Mouse (Mus musculus) heart, adult 2 months (tissue): ENCODE data around the gene Limk2. TPM values are rescaled to one million over a fixed set of nuclear protein-coding genes. Genes with fewer than 3 reads are reported as not detected.

Experiments
- DNase-seq, 2 experiments: peaks; one replicate each; pipeline ENCODE4 v3.0.0; 2021
- H3K27ac ChIP-seq: fragments of 200-600 bp; 2 replicates; pipeline ENCODE4 v1.8.1; 2022
- H3K27me3 ChIP-seq: fragments of 200-500 bp; 2 replicates; pipeline ENCODE4 v1.6.1; 2012; ENCODE audit warnings: mild to moderate bottlenecking, low read length, inconsistent platforms, mixed read lengths; ENCODE audit not compliant: control insufficient read depth, insufficient read depth
- H3K36me3 ChIP-seq: fragments of 200-500 bp; 2 replicates; pipeline ENCODE4 v1.6.1; 2012; ENCODE audit warnings: low read length, inconsistent platforms; ENCODE audit not compliant: control insufficient read depth, insufficient read depth
- H3K4me1 ChIP-seq: fragments of 200-500 bp; 2 replicates; pipeline ENCODE4 v1.6.1; 2011; ENCODE audit warnings: low read length; ENCODE audit not compliant: control insufficient read depth, insufficient read depth
- H3K4me3 ChIP-seq: fragments of 200-600 bp; 2 replicates; pipeline ENCODE4 v1.8.1; 2022
- H3K79me2 ChIP-seq: fragments of 200-500 bp; replicated peaks from 2 replicates; pipeline ENCODE4 v1.6.1; 2012; ENCODE audit warnings: mild to moderate bottlenecking, inconsistent platforms, low read length, moderate library complexity, mixed read lengths; ENCODE audit not compliant: control insufficient read depth, insufficient read depth
- H3K9ac ChIP-seq: fragments of 200-500 bp; 2 replicates; pipeline ENCODE4 v1.6.1; 2012; ENCODE audit warnings: low read depth, mild to moderate bottlenecking, control low read depth, inconsistent platforms, low read length, mixed read lengths
- CTCF ChIP-seq: fragments of 200-600 bp; IDR thresholded peaks from 2 replicates; pipeline ENCODE4 v1.8.1; 2022; ENCODE audit warnings: antibody characterized with exemption, mild to moderate bottlenecking, moderate library complexity
- EP300 ChIP-seq: fragments of 200-500 bp; IDR thresholded peaks from 2 replicates; pipeline ENCODE4 v1.6.1; 2011; ENCODE audit warnings: low read depth, low read length, control low read depth; ENCODE audit not compliant: insufficient read depth
- POLR2A ChIP-seq: fragments of 200-500 bp; IDR thresholded peaks from 2 replicates; pipeline ENCODE4 v1.6.1; 2011; ENCODE audit warnings: mild to moderate bottlenecking, low read depth, low read length, control low read depth; ENCODE audit not compliant: insufficient read depth
- WGBS: fragments of 180-500 bp; shearing (Covaris S2); methylation state at CpG from one replicate; pipeline ENCODE4 v1.1.7; 2018; 5-methylcytosine and 5-hydroxymethylcytosine counted together
- intact Hi-C: fragments of 180-260 bp; cut with DNase I; formaldehyde crosslinking; loops from one replicate; pipeline ENCODE4 v1.15.1; 2025
- polyA plus RNA-seq: library from polyadenylated mRNA; depleted of rRNA; stranded (reverse); fragments of >200 nt; gene quantifications from 2 replicates; pipeline ENCODE4 v1.2.3, GENCODE M21; 2012
- total RNA-seq, 2 experiments: library from RNA; stranded (reverse); gene quantifications; 2 replicates each; pipeline ENCODE4 v1.2.3; 2021

Limk2 gene
- total and polyA plus RNA-seq, 3 experiments = 16.4 to 41.8 (median 17.1) TPM

DNA sequence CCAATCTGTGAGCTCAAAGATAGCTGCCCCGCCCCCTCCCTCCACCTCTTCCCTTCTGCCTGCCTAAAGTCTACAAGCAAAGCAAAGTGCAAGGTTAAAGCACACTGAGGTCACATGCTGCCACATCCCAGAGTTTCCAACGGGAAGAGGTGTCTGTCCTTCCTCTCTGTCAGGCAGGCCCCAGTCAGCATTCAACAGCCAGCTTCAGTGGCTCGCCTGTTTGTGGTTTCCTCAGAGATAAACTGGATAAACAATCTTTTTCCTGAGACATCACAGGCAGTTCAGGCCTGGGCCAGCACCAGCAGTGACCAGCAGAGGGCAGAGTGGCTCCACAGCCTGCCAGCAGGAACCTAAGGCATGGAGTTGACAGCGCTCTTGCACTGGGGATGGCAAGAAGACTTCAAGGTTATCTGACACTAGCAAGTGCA, 22.0 kb downstream of the Limk2 start:
- Histone ChIP-seq H3K79me2 (no peaks in the 10 kb centered on the region), H3K36me3 (no peaks in the 10 kb centered on the region), H3K27me3 (no peaks in the 10 kb centered on the region), H3K4me1 (no peaks in the 10 kb centered on the region; the same call in 1 of the 2 replicates), H3K9ac (no peak overlapping the region), H3K4me3 (no peak overlapping the region), H3K27ac (no peak overlapping the region)
- 11% methylated on average over 4 of the region's 4 CpGs for WGBS
- peak; percentile 83 to 90 for DNase-seq
- TF ChIP-seq CTCF (peak; percentile 94), POLR2A (no peak), EP300 (peak; percentile 89)
- intact Hi-C loops = loop anchor here (1.0 to 5.0 kb wide), 4 partner anchors 22 to 125 kb away; partner anchors contain the start of genes Limk2 and Selenom

DNA sequence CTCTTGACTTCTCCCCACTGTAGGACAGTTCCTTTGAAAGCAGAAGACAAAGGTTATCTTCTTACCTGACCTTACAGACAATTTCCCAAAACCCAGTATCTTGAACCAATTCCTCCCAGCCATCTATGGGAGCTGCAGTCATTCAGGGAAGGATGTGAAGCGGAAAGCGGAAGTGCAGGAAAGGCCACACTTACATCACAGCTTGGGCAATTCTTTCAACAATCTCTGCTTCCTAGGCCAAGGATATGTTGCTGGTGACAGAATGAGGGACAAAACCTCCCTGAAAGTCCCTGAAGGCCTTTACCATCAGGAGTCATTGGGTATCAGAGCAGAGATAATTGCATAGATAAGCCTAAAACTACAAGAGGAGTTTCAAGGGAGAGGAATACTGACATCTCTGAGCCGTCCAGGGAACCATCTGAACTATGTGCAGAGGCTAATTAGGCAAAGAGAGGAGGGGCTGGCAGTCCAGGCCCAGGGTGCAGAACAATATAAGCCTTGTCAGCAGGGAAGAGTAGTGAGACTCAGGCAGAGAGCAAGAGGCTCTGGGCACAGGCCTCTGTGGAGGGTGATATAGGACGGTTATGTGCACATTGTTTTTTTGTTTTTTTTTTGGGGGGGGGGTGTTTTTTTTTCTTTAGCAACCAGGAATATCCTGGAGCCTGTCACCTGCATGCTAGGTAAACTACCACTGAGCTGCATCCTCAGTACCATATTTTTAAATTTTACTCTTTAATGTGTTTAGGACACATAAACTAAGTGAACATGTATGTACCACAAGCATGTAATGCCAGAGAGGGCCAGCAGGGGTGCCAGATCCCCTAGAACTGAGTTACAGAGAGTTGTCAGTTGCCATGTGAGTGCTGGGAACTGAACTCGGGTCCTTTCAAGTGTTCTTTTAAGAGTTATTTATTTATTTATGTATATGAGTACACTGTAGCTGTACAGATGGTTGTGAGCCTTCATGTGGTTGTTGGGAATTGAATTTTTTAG, 26.1 kb downstream of the Limk2 start:
- TF ChIP-seq POLR2A (no peak), CTCF (peak; percentile 46)
- H3K4me1 ChIP-seq = no peaks in the 10 kb centered on the region; the same call in 1 of the 2 replicates
- WGBS = 76% methylated on average over 5 of the region's 5 CpGs
- no peaks in the 10 kb centered on the region for H3K79me2 ChIP-seq
- H3K36me3 ChIP-seq = no peaks in the 10 kb centered on the region
- H3K9ac ChIP-seq = no peak overlapping the region
- no peak for DNase-seq
- no peak overlapping the region for H3K27ac ChIP-seq
- no peak overlapping the region for H3K4me3 ChIP-seq
- no peaks in the 10 kb centered on the region for H3K27me3 ChIP-seq
- intact Hi-C loops = no loop called here

DNA sequence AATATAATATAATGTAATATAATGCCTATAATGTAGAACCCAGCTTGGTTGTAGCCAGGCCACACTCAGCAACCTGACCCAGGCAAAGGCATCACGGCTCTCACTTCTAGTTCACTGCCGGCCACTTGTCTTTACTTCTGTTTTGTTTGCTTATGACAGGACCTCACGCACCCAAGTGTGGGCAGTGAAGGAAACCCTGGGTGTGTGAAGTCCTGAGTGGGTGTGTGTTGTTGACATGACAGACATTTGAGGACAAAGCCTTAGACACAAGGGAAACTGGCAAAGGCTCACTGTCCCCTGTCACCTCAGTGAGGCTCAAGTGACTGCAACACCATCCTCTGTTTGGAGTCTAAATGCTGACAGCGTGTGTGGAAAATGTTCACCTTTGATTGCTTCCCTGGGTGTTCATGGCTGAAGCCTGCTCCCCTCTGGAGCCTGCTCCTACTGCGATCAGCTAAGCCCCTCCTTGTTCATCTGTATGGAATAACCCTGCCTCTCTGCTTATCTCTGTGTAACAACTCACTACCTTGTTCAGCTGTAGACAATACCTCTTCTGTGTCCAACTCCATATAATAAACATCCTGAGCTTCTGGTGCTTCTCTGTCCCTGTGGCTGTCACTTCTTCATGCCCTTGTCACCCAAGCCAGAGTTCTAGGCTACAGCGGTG, 27.7 kb downstream of the Limk2 start:
- no peaks in the 10 kb centered on the region for H3K27me3 ChIP-seq
- no peak overlapping the region for H3K4me3 ChIP-seq
- no peaks in the 10 kb centered on the region for H3K36me3 ChIP-seq
- DNase-seq = no peak
- WGBS = 87% methylated on average over 6 of the region's 6 CpGs
- intact Hi-C loops = no loop called here
- no peak overlapping the region for H3K27ac ChIP-seq
- TF ChIP-seq EP300 (no peak), CTCF (no peak), POLR2A (no peak)
- H3K4me1 ChIP-seq = no peaks in the 10 kb centered on the region
- H3K79me2 ChIP-seq = no peaks in the 10 kb centered on the region
- no peak overlapping the region for H3K9ac ChIP-seq

DNA sequence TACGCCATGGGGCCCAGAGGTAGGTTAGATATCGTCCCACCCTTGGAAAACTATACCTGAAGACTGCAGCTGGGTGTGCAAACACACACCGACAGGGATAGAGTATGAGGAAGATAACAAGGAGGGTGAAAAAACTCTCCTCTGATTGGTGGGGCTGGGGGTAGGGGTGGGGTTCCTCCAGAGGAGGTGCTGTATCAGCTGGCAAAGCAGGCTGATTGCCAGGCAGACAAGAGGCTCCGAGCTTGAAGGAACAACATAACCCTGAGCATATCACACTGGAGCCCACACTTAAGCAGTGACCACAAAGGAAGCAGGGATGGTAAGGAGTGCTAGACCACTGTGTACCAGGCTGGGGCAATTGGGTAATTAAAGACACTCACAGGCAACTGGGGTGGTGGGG, 29.6 kb downstream of the Limk2 start:
- Histone ChIP-seq H3K4me1 (no peaks in the 10 kb centered on the region; the same call in 1 of the 2 replicates), H3K79me2 (no peaks in the 10 kb centered on the region), H3K27ac (no peak overlapping the region), H3K36me3 (no peaks in the 10 kb centered on the region), H3K9ac (no peak overlapping the region), H3K27me3 (no peaks in the 10 kb centered on the region), H3K4me3 (no peak overlapping the region)
- no peak for DNase-seq
- no peak for TF ChIP-seq POLR2A
- no peak for TF ChIP-seq CTCF
- TF ChIP-seq EP300 = no peak
- intact Hi-C loops = no loop called here
- WGBS = 60% methylated on average over 4 of the region's 4 CpGs

DNA sequence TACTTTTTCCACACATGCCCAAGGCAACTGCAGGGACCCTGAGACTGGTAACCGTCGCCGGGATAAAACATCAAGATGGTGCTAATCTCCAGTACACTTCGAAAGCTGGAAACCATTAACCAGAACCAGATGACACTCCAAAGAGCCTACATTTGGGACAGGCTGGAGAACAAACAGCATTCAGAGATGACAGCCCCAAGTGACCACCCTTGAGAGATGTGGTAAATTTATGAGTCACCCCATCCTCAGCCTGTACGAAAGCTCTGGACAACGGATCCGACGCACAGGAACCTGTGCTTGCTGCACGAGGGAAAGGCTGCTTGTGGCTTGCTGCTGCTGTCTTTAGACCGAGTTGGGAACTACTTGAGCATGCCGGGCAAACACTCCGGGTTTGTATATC, 34.2 kb downstream of the Limk2 start:
- Histone ChIP-seq H3K36me3 (no peaks in the 10 kb centered on the region), H3K79me2 (no peaks in the 10 kb centered on the region), H3K27me3 (no peaks in the 10 kb centered on the region), H3K4me3 (no peak overlapping the region), H3K4me1 (no peaks in the 10 kb centered on the region; the same call in 1 of the 2 replicates), H3K9ac (no peak overlapping the region), H3K27ac (no peak overlapping the region)
- intact Hi-C loops = loop anchor here (5.0 kb wide), 1 partner anchor 33 kb away; the partner anchor contains the start of gene Limk2
- TF ChIP-seq CTCF (no peak), POLR2A (no peak), EP300 (no peak)
- WGBS = 54% methylated on average over 12 of the region's 12 CpGs
- DNase-seq = no peak

DNA sequence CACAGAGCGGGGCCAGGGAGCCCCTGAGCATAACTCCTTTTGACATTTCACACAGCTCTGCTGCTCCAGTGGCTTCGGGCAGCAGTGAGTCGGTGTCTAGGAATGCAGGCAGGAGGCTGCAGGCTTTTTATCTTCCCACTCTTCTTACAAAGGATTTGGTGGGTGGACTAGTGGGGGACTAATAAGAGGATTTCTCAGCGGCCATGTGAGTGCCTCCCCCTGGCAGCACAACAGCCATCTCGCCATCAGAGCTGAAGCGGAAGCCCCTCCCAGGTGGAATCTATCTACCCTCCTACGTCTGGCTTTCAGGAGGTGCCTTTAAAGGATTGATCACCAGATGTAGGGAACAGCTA, 34.7 kb downstream of the Limk2 start:
- no peaks in the 10 kb centered on the region; the same call in 1 of the 2 replicates for H3K4me1 ChIP-seq
- no peaks in the 10 kb centered on the region for H3K36me3 ChIP-seq
- H3K27ac ChIP-seq = no peak overlapping the region
- 44% methylated on average over 7 of the region's 7 CpGs for WGBS
- H3K4me3 ChIP-seq = no peak overlapping the region
- H3K9ac ChIP-seq = no peak overlapping the region
- no peak for DNase-seq
- TF ChIP-seq CTCF (no peak), EP300 (no peak), POLR2A (no peak)
- intact Hi-C loops = loop anchor here (5.0 kb wide), 1 partner anchor 33 kb away; the partner anchor contains the start of gene Limk2
- H3K27me3 ChIP-seq = no peaks in the 10 kb centered on the region
- H3K79me2 ChIP-seq = no peaks in the 10 kb centered on the region
